Mouse (Mus musculus): Measurements from ENCODE around the gene Gsdma3. TPM values are rescaled to one million over a fixed set of nuclear protein-coding genes. Genes with fewer than 3 reads are reported as not detected.
"Not testable (repeated sequence)": the region's sequence is repeated elsewhere in the genome, so short reads cannot be mapped to it uniquely, and the experiment has no call there.

Gsdma3 gene
- polyA plus RNA-seq, 1 experiment from 2014 or later, result not detected

- Histone ChIP-seq H3K36me3 (ENCODE audit: control insufficient read depth, insufficient read depth, low read length) (no peaks in the 10 kb centered on the region), H3K9me3 (ENCODE audit: control insufficient read depth, low read length) (no peaks in the 10 kb centered on the region), H3K4me1 (ENCODE audit: control insufficient read depth, insufficient read depth, low read length) (0 out of 2 replicates have a peak, but pooled peaks cover 10% of the 10 kb centered on the region), H3K9ac (ENCODE audit: low read depth, low read length) (no peak overlapping the region), H3K27me3 (ENCODE audit: control insufficient read depth, insufficient read depth, low read length) (peaks cover 13% of the 10 kb centered on the region), H3K4me2 (replicated peaks; ENCODE audit: low read depth, low read length) (no peak overlapping the region), H3K4me3 (ENCODE audit: low read length) (no peak overlapping the region), H3K27ac (ENCODE audit: low read depth, low read length) (no peak overlapping the region)
- ATAC-seq (ENCODE audit: low FRiP score, low TSS enrichment), result no peak
- 87% methylated on average over 2 of the region's 2 CpGs for WGBS
Measured at GRCm38 (mm10) chr11:98603953-98604352, 22.2 kb upstream of the Gsdma3 start.

GRCm38 (mm10) chr11:98604911-98605310 is 21.2 kb upstream of the Gsdma3 start:
- H3K36me3 ChIP-seq (ENCODE audit: control insufficient read depth, insufficient read depth, low read length); H3K4me2 ChIP-seq (replicated peaks; ENCODE audit: low read depth, low read length); H3K27me3 ChIP-seq (ENCODE audit: control insufficient read depth, insufficient read depth, low read length); H3K27ac ChIP-seq (ENCODE audit: low read depth, low read length); H3K9me3 ChIP-seq (ENCODE audit: control insufficient read depth, low read length); H3K4me3 ChIP-seq (ENCODE audit: low read length); H3K9ac ChIP-seq (ENCODE audit: low read depth, low read length); ATAC-seq (ENCODE audit: low FRiP score, low TSS enrichment): not testable (repeated sequence)
- H3K4me1 ChIP-seq (ENCODE audit: control insufficient read depth, insufficient read depth, low read length), result 0 out of 2 replicates have a peak, but pooled peaks cover 10% of the 10 kb centered on the region
- WGBS, result 69% methylated on average over 6 of the region's 6 CpGs

- Histone ChIP-seq H3K4me3 (ENCODE audit: low read length) (no peak overlapping the region), H3K4me2 (replicated peaks; ENCODE audit: low read depth, low read length) (no peak overlapping the region), H3K9ac (ENCODE audit: low read depth, low read length) (no peak overlapping the region), H3K27me3 (ENCODE audit: control insufficient read depth, insufficient read depth, low read length) (peaks cover 5% of the 10 kb centered on the region; the same call in 1 of the 2 replicates), H3K9me3 (ENCODE audit: control insufficient read depth, low read length) (no peaks in the 10 kb centered on the region), H3K4me1 (ENCODE audit: control insufficient read depth, insufficient read depth, low read length) (0 out of 2 replicates have a peak, but pooled peaks cover 8% of the 10 kb centered on the region), H3K27ac (ENCODE audit: low read depth, low read length) (no peak overlapping the region), H3K36me3 (ENCODE audit: control insufficient read depth, insufficient read depth, low read length) (no peaks in the 10 kb centered on the region)
- ATAC-seq (ENCODE audit: low FRiP score, low TSS enrichment), result no peak
- WGBS, result 7% methylated on average over 3 of the region's 3 CpGs
Measured at GRCm38 (mm10) chr11:98606763-98607162, 19.4 kb upstream of the Gsdma3 start.

GRCm38 (mm10) chr11:98620791-98621190 is 5.4 kb upstream of the Gsdma3 start:
- Histone ChIP-seq H3K27ac (ENCODE audit: low read depth, low read length) (no peak overlapping the region), H3K9ac (ENCODE audit: low read depth, low read length) (no peak overlapping the region), H3K36me3 (ENCODE audit: control insufficient read depth, insufficient read depth, low read length) (no peaks in the 10 kb centered on the region), H3K4me1 (ENCODE audit: control insufficient read depth, insufficient read depth, low read length) (no peaks in the 10 kb centered on the region), H3K4me3 (ENCODE audit: low read length) (no peak overlapping the region), H3K9me3 (ENCODE audit: control insufficient read depth, low read length) (0 out of 2 replicates have a peak, but pooled peaks cover 2% of the 10 kb centered on the region), H3K4me2 (replicated peaks; ENCODE audit: low read depth, low read length) (no peak overlapping the region), H3K27me3 (ENCODE audit: control insufficient read depth, insufficient read depth, low read length) (no peaks in the 10 kb centered on the region)
- no peak for ATAC-seq (ENCODE audit: low FRiP score, low TSS enrichment)
- 95% methylated on average over 13 of the region's 13 CpGs for WGBS

GRCm38 (mm10) chr11:98623981-98624380 is 2.2 kb upstream of the Gsdma3 start:
- 82% methylated on average over 6 of the region's 6 CpGs for WGBS

GRCm38 (mm10) chr11:98624381-98624780 is 1.8 kb upstream of the Gsdma3 start:
- H3K9me3 ChIP-seq (ENCODE audit: control insufficient read depth, low read length); ATAC-seq (ENCODE audit: low FRiP score, low TSS enrichment); H3K9ac ChIP-seq (ENCODE audit: low read depth, low read length); H3K27me3 ChIP-seq (ENCODE audit: control insufficient read depth, insufficient read depth, low read length); H3K4me3 ChIP-seq (ENCODE audit: low read length); H3K27ac ChIP-seq (ENCODE audit: low read depth, low read length); H3K4me2 ChIP-seq (replicated peaks; ENCODE audit: low read depth, low read length); H3K4me1 ChIP-seq (ENCODE audit: control insufficient read depth, insufficient read depth, low read length); H3K36me3 ChIP-seq (ENCODE audit: control insufficient read depth, insufficient read depth, low read length): not testable (repeated sequence)
- 92% methylated on average over 2 of the region's 2 CpGs for WGBS

More at GRCm38 (mm10) chr11:98623981-98624380, 2.2 kb upstream of the Gsdma3 start:
- H3K9ac ChIP-seq (ENCODE audit: low read depth, low read length); ATAC-seq (ENCODE audit: low FRiP score, low TSS enrichment); H3K9me3 ChIP-seq (ENCODE audit: control insufficient read depth, low read length); H3K4me2 ChIP-seq (replicated peaks; ENCODE audit: low read depth, low read length); H3K4me1 ChIP-seq (ENCODE audit: control insufficient read depth, insufficient read depth, low read length); H3K4me3 ChIP-seq (ENCODE audit: low read length); H3K27ac ChIP-seq (ENCODE audit: low read depth, low read length); H3K36me3 ChIP-seq (ENCODE audit: control insufficient read depth, insufficient read depth, low read length); H3K27me3 ChIP-seq (ENCODE audit: control insufficient read depth, insufficient read depth, low read length): not testable (repeated sequence)

- Histone ChIP-seq H3K36me3 (ENCODE audit: control insufficient read depth, insufficient read depth, low read length) (no peaks in the 10 kb centered on the region), H3K27me3 (ENCODE audit: control insufficient read depth, insufficient read depth, low read length) (no peaks in the 10 kb centered on the region), H3K4me1 (ENCODE audit: control insufficient read depth, insufficient read depth, low read length) (no peaks in the 10 kb centered on the region), H3K4me3 (ENCODE audit: low read length) (no peak overlapping the region), H3K9ac (ENCODE audit: low read depth, low read length) (no peak overlapping the region), H3K9me3 (ENCODE audit: control insufficient read depth, low read length) (0 out of 2 replicates have a peak, but pooled peaks cover under 1% of the 10 kb centered on the region), H3K4me2 (replicated peaks; ENCODE audit: low read depth, low read length) (no peak overlapping the region), H3K27ac (ENCODE audit: low read depth, low read length) (no peak overlapping the region)
- no peak for ATAC-seq (ENCODE audit: low FRiP score, low TSS enrichment)
- WGBS, result 95% methylated on average over 3 of the region's 3 CpGs
Measured at GRCm38 (mm10) chr11:98628706-98629105, 2.5 kb downstream of the Gsdma3 start.

- no peak for ATAC-seq (ENCODE audit: low FRiP score, low TSS enrichment)
- H3K4me1 ChIP-seq (ENCODE audit: control insufficient read depth, insufficient read depth, low read length), result no peaks in the 10 kb centered on the region
- H3K27me3 ChIP-seq (ENCODE audit: control insufficient read depth, insufficient read depth, low read length), result no peaks in the 10 kb centered on the region
- H3K9me3 ChIP-seq (ENCODE audit: control insufficient read depth, low read length), result no peaks in the 10 kb centered on the region
- H3K27ac ChIP-seq (ENCODE audit: low read depth, low read length), result no peak overlapping the region
- no peak overlapping the region for H3K4me3 ChIP-seq (ENCODE audit: low read length)
- no peak overlapping the region for H3K9ac ChIP-seq (ENCODE audit: low read depth, low read length)
- no peaks in the 10 kb centered on the region for H3K36me3 ChIP-seq (ENCODE audit: control insufficient read depth, insufficient read depth, low read length)
- WGBS, result 86% methylated on average over 5 of the region's 5 CpGs
- H3K4me2 ChIP-seq (replicated peaks; ENCODE audit: low read depth, low read length), result no peak overlapping the region
Measured at GRCm38 (mm10) chr11:98630646-98631045, 4.5 kb downstream of the Gsdma3 start.

- not testable (repeated sequence) for H3K27ac ChIP-seq (ENCODE audit: low read depth, low read length); H3K9ac ChIP-seq (ENCODE audit: low read depth, low read length); H3K4me2 ChIP-seq (replicated peaks; ENCODE audit: low read depth, low read length); H3K9me3 ChIP-seq (ENCODE audit: control insufficient read depth, low read length); H3K4me3 ChIP-seq (ENCODE audit: low read length); ATAC-seq (ENCODE audit: low FRiP score, low TSS enrichment); H3K27me3 ChIP-seq (ENCODE audit: control insufficient read depth, insufficient read depth, low read length); H3K36me3 ChIP-seq (ENCODE audit: control insufficient read depth, insufficient read depth, low read length); H3K4me1 ChIP-seq (ENCODE audit: control insufficient read depth, insufficient read depth, low read length)
- 44% methylated on average over 10 of the region's 10 CpGs for WGBS
Measured at GRCm38 (mm10) chr11:98635312-98635970, 9.3 kb downstream of the Gsdma3 start.

All from kidney, embryonic 14.5 days (tissue).